Mouse (Mus musculus) heart, postnatal 0 days (tissue): ENCODE data around the gene Fam166b. TPM values are rescaled to one million over a fixed set of nuclear protein-coding genes. Genes with fewer than 3 reads are reported as not detected.

Experiments
- ATAC-seq: fragments of 200-750 bp; cut with Nextera tagmentation; 2 replicates; pipeline ENCODE4 v1.8.0; 2017; ENCODE audit warnings: low read depth, moderate number of reproducible peaks, moderate library complexity; ENCODE audit not compliant: insufficient read depth
- DNase-seq: peaks from one replicate; pipeline ENCODE4 v3.0.0-alpha.2; 2016; ENCODE audit warnings: low spot score
- H3K27ac ChIP-seq: fragments of 300-500 bp; sonication (generic); 2 replicates; pipeline ENCODE4 v1.5.1; 2014; ENCODE audit warnings: low read depth, mild to moderate bottlenecking
- H3K27me3 ChIP-seq: fragments of 300-500 bp; sonication (generic); 2 replicates; pipeline ENCODE4 v1.6.1; 2014; ENCODE audit warnings: low read length, mixed read lengths; ENCODE audit not compliant: control insufficient read depth, insufficient read depth
- H3K36me3 ChIP-seq: fragments of 300-500 bp; sonication (generic); replicated peaks from 2 replicates; pipeline ENCODE4 v1.6.1; 2014; ENCODE audit warnings: low read length, mixed read lengths; ENCODE audit not compliant: control insufficient read depth, insufficient read depth
- H3K4me1 ChIP-seq: fragments of 300-500 bp; sonication (generic); 2 replicates; pipeline ENCODE4 v1.6.1; 2014; ENCODE audit warnings: antibody characterized with exemption; ENCODE audit not compliant: control insufficient read depth, insufficient read depth
- H3K4me2 ChIP-seq: fragments of 300-500 bp; sonication (generic); 2 replicates; pipeline ENCODE4 v1.6.1; 2014; ENCODE audit warnings: low read depth, mild to moderate bottlenecking, low read length, moderate library complexity
- H3K4me3 ChIP-seq: fragments of 300-500 bp; sonication (generic); 2 replicates; pipeline ENCODE4 v1.5.1; 2014; ENCODE audit warnings: low read depth, low read length
- H3K9ac ChIP-seq: fragments of 300-500 bp; sonication (generic); replicated peaks from 2 replicates; pipeline ENCODE4 v1.6.1; 2014; ENCODE audit warnings: low read depth, low read length, mixed read lengths
- H3K9me3 ChIP-seq: fragments of 300-500 bp; sonication (generic); replicated peaks from 2 replicates; pipeline ENCODE4 v1.6.1; 2016; ENCODE audit warnings: low read length; ENCODE audit not compliant: control insufficient read depth
- CTCF ChIP-seq: IDR thresholded peaks from 2 replicates; pipeline ENCODE4 v1.5.1; 2016; ENCODE audit warnings: antibody characterized with exemption, control low read depth, low read depth
- EP300 ChIP-seq: IDR thresholded peaks from 2 replicates; pipeline ENCODE4 v1.6.1; 2016; ENCODE audit warnings: antibody characterized with exemption, low read depth
- WGBS: fragments of 180-500 bp; shearing (Covaris S2); extraction: QIAGEN DNeasy Blood & Tissue Kit; methylation state at CpG from one replicate; pipeline ENCODE4 v1.1.7; 2014; 5-methylcytosine and 5-hydroxymethylcytosine counted together
- polyA plus RNA-seq: library from polyadenylated mRNA; unstranded; fragments of >200 nt; fragmentation: Nextera tagmentation; extraction: Ambion mirVana; gene quantifications from 2 replicates; pipeline ENCODE4 v1.2.1, GENCODE M21; 2015
- total RNA-seq: library from RNA; depleted of rRNA; stranded (reverse); fragments of >200 nt; gene quantifications from 2 replicates; pipeline ENCODE4 v1.2.3, GENCODE M21; 2014; ENCODE audit warnings: low replicate concordance

Fam166b gene
- total and polyA plus RNA-seq, 2 experiments from 2014 or later: 0.14 TPM; not detected in 1

DNA sequence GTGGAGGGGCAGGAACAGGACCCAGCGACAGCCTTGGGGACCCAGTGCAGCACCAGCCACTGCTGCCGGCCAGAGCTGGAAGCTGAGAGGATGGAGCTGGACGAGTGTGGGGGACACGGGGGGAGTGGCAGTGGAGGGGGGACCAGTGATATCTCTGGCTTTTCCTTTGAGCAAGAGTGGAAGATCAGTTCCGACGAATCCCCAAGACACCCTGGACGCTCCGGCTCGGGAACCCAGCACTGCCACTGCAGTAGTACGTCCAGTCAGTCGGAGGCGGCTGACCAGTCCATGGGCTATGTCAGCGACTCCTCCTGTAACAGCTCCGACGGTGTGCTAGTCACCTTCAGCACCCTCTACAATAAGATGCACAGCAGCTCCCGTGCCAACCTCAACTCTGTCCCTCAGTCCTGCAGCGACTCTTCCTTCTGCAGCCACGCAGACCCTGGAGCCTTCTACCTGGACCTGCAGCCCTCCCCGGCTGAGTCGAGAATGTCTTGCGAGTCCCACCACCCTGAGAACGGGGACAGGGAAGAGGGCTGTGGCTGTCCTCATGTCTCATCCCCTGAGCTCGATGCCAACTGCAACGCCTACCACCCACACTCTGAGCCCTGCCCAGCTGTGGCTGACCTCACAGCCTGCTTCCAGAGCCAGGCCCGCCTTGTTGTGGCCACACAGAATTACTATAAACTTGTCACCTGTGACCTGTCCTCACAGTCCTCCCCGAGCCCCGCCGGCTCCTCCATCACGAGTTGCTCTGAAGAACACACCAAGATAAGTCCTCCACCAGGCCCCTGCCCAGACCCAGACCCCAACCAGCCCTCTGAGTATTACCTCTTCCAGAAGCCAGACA lies 13.5 kb downstream of the Fam166b start:
- DNase-seq (no peak), ATAC-seq (no peak)
- peaks cover 25% of the 10 kb centered on the region for H3K36me3 ChIP-seq
- 79% methylated on average over 29 of the region's 29 CpGs for WGBS
- no peak overlapping the region for H3K9ac ChIP-seq
- no peak overlapping the region for H3K27ac ChIP-seq
- no peaks in the 10 kb centered on the region for H3K9me3 ChIP-seq
- peaks cover 17% of the 10 kb centered on the region for H3K4me1 ChIP-seq
- TF ChIP-seq CTCF (no peak), EP300 (no peak)
- no peaks in the 10 kb centered on the region for H3K27me3 ChIP-seq
- H3K4me2 ChIP-seq: no peak overlapping the region
- H3K4me3 ChIP-seq: no peak overlapping the region

DNA sequence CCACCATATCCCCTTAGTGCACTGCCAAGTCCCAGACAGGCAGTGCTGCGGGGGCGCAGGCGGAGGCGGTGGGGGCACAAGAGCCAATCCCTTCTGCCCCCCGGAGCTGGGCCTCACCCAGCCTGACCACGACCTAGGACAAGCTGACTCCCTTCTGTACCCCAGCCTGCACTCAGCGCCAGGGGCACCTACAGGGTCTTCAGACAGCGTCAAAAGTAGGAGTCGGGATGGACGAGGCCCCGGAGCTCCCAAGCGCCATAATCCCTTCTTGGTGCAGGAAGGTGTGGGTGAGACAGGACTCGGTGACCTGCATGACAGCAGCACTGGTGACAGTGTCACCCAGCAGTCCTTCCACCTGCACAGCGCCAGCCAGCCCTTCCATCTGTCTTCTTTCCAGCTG lies 14.2 kb downstream of the Fam166b start:
- ATAC-seq: no peak
- TF ChIP-seq EP300 (no peak), CTCF (no peak)
- Histone ChIP-seq H3K27ac (no peak overlapping the region), H3K4me2 (no peak overlapping the region), H3K36me3 (peaks cover 25% of the 10 kb centered on the region), H3K27me3 (no peaks in the 10 kb centered on the region), H3K4me3 (no peak overlapping the region), H3K9ac (no peak overlapping the region), H3K4me1 (peaks cover 17% of the 10 kb centered on the region), H3K9me3 (no peaks in the 10 kb centered on the region)
- no peak for DNase-seq
- WGBS: 87% methylated on average over 14 of the region's 14 CpGs

DNA sequence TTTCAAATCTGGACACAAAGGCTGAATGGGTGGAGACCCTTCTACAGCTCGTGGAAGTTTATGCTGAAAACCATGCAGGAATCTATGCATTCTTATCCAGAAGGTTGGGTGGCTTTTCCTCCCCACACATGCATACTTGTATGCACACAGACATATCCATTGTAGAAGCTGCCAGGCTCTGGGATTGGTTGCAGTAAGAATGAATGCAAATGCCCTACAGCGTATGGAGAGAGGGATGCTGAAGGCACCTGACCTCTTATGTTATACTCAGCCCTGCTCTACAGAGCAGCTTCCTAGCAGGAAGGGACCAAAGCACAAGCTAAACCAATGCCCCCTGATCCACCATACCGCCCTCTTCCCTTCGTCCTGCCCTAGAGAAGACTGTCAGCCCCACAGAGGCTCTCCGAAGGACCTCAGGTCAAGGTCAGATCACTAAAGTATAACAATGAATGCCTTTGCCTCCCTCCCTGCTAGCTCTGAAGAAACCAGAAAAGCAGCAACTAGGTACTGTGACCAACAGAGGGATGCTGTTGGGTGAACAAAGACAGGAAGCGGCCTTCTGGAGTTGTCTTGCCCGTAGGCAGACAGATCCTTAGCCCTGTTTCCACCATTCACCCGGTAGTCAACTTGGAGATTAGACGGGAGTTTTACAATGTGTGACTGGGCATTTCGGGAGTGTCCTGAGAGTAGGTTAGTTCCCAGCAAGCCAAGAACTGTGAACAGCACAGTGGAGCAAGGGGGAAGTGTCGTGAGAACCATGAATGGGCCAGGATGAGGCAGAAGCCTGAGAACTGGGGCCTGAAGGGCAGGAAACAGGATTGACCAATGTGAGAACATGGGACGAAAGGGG lies 21.6 kb downstream of the Fam166b start:
- DNase-seq: no peak
- Histone ChIP-seq H3K36me3 (no peaks in the 10 kb centered on the region), H3K4me1 (peaks cover 18% of the 10 kb centered on the region; the same call in 1 of the 2 replicates), H3K4me2 (peak overlapping the region; percentile 62), H3K27me3 (no peaks in the 10 kb centered on the region), H3K4me3 (peak overlapping the region; percentile 44), H3K27ac (peak overlapping the region; percentile 87), H3K9ac (peak overlapping the region; percentile 56), H3K9me3 (no peaks in the 10 kb centered on the region)
- WGBS: 55% methylated on average over 12 of the region's 12 CpGs
- no peak for ATAC-seq
- no peak for TF ChIP-seq CTCF
- TF ChIP-seq EP300: no peak

DNA sequence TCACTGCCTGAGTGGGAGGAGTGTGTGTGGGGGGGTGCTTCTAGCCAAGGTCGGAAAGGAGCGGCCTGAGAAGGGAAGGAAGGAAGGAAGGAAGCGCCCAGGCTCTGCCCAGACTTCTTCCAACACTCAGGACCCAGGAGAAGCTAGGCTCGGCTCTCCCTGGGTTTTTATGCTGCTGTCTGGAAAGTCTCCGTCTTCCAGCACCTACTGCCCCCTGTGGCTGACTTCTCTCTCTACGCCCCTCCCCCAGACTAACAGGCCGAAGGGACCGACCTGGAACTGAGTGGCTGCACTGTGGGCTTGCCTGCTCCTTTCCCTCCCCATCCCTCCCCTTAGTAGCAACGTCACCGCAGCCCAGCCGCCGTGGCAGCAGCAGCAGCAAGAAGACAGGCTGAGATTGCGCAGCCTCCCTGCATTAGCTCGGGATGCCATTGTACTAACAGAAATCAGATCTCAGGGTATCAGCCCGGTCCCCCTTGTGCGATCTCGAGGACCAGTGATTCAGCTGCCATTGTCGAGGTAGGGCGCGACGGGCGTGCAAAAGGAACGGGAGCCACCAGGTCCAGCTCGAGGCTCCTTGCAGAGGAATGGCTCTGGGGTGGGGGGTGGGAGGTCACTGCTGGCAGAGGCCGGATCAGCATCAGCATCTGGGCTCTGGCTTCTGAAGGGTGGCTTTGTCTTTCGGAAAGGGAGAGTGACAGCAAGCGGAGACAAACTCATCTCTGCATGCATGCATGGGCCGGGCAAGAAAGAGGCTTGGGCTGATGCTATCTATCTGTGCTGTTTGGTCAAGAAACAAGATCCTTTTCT lies 22.6 kb downstream of the Fam166b start:
- 2% methylated on average over 26 of the region's 28 CpGs for WGBS
- DNase-seq: peak; percentile 98

DNA sequence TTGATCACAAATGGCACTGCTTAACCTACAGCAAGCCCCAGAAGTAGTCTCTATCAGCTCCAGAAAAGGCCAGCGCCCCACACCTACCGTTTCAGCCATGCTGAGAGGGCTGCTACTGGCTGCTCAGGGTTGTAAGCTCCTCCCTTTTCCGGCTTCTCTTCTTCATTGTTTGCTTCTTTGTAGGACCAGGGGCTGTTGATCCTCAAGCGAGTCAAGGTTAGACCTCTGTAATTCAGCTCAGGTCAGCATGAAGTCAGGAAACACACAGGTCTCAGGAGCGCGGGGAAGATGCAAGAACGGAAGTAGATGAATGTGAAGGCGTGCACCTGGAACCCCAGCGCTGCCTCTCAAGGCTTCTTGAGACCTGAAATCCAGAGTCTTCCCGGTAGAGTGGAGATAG lies 24.2 kb downstream of the Fam166b start:
- DNase-seq: no peak
- Histone ChIP-seq H3K36me3 (no peaks in the 10 kb centered on the region), H3K27ac (peak overlapping the region; percentile 87), H3K4me2 (no peak overlapping the region), H3K4me1 (peaks cover 43% of the 10 kb centered on the region), H3K9ac (no peak overlapping the region), H3K4me3 (no peak overlapping the region), H3K27me3 (no peaks in the 10 kb centered on the region), H3K9me3 (no peaks in the 10 kb centered on the region)
- TF ChIP-seq EP300 (no peak), CTCF (no peak)
- no peak for ATAC-seq
- 89% methylated on average over 10 of the region's 10 CpGs for WGBS

More for the DNA sequence above, 22.6 kb downstream of the Fam166b start:
- Histone ChIP-seq H3K27ac (peak overlapping the region; percentile 87), H3K4me3 (peak overlapping the region; percentile 44), H3K4me2 (peak overlapping the region; percentile 62), H3K36me3 (no peaks in the 10 kb centered on the region), H3K4me1 (peaks cover 26% of the 10 kb centered on the region), H3K27me3 (no peaks in the 10 kb centered on the region), H3K9me3 (no peaks in the 10 kb centered on the region), H3K9ac (peak overlapping the region; percentile 56)
- ATAC-seq: peak; percentile 95
- TF ChIP-seq EP300: peak; percentile 77
- peak; percentile 70 for TF ChIP-seq CTCF
